Mouse (Mus musculus): ENCODE measurements around the gene Itgb1bp1. TPM values are rescaled to one million over a fixed set of nuclear protein-coding genes. Genes with fewer than 3 reads are reported as not detected.

Itgb1bp1 gene
- total RNA-seq, 1 experiment = 24.3 TPM

- Histone ChIP-seq H3K36me3 (ENCODE audit: control insufficient read depth, insufficient read depth, low read length, poor library complexity, severe bottlenecking) (peaks cover 39% of the 10 kb centered on the region), H3K27ac (ENCODE audit: insufficient read depth, low read depth, low read length, poor library complexity, severe bottlenecking) (no peak overlapping the region), H3K4me3 (ENCODE audit: insufficient read depth in 1 of 2, low read depth in 1 of 2, low read length in 2 of 2, poor library complexity in 1 of 2, severe bottlenecking in 1 of 2) (no peak overlapping the region), H3K4me1 (ENCODE audit: control insufficient read depth in 2 of 2, insufficient read depth in 2 of 2, low read length in 2 of 2, poor library complexity in 1 of 2) (no peaks in the 10 kb centered on the region), H3K9ac (ENCODE audit: insufficient read depth, low read depth, low read length, poor library complexity, severe bottlenecking) (no peak overlapping the region), H3K9me3 (ENCODE audit: control insufficient read depth, insufficient read depth, low read depth, low read length) (no peaks in the 10 kb centered on the region)
- no peak for TF ChIP-seq CHD2 (IDR thresholded peaks at IDR 0.05; ENCODE audit: low read depth, low read length)
- TF ChIP-seq ZNF384 (IDR thresholded peaks at IDR 0.05; ENCODE audit: low read depth, low read length) = no peak
- TF ChIP-seq HCFC1 (IDR thresholded peaks at IDR 0.05; ENCODE audit: borderline replicate concordance, insufficient read depth, low read length) = no peak
- TF ChIP-seq MAFK (IDR thresholded peaks at IDR 0.05; ENCODE audit: insufficient read depth, low read depth, low read length) = no peak
- no peak for TF ChIP-seq ZC3H11A (IDR thresholded peaks at IDR 0.05; ENCODE audit: borderline replicate concordance, low read depth, low read length)
- no peak for DNase-seq (ENCODE audit: low read depth, low spot score)
- in situ Hi-C loops (cut with MboI; ENCODE audit: low sequenced_read_pairs in 2 of 2, unreplicated experiment in 2 of 2) = no loop called here
These were observed 45.0 kb upstream of the Itgb1bp1 start for GRCm38 (mm10) chr12:21330961-21331576.

- peaks cover 45% of the 10 kb centered on the region for H3K36me3 ChIP-seq (ENCODE audit: control insufficient read depth, insufficient read depth, low read length, poor library complexity, severe bottlenecking)
- no peak overlapping the region for H3K27ac ChIP-seq (ENCODE audit: insufficient read depth, low read depth, low read length, poor library complexity, severe bottlenecking)
- no peaks in the 10 kb centered on the region for H3K9me3 ChIP-seq (ENCODE audit: control insufficient read depth, insufficient read depth, low read depth, low read length)
- in situ Hi-C loops (cut with MboI; ENCODE audit: low sequenced_read_pairs in 2 of 2, unreplicated experiment in 2 of 2) = loop anchor here in 1 of 2 experiments (10.0 kb wide), 1 partner anchor 55 kb away; no protein-coding TSS in a partner anchor
- TF ChIP-seq HCFC1 (IDR thresholded peaks at IDR 0.05; ENCODE audit: borderline replicate concordance, insufficient read depth, low read length) (no peak), ZC3H11A (IDR thresholded peaks at IDR 0.05; ENCODE audit: borderline replicate concordance, low read depth, low read length) (no peak), MAFK (IDR thresholded peaks at IDR 0.05; ENCODE audit: insufficient read depth, low read depth, low read length) (no peak), CHD2 (IDR thresholded peaks at IDR 0.05; ENCODE audit: low read depth, low read length) (no peak), ZNF384 (IDR thresholded peaks at IDR 0.05; ENCODE audit: low read depth, low read length) (no peak)
- no peak overlapping the region for H3K9ac ChIP-seq (ENCODE audit: insufficient read depth, low read depth, low read length, poor library complexity, severe bottlenecking)
- H3K4me1 ChIP-seq (ENCODE audit: control insufficient read depth in 2 of 2, insufficient read depth in 2 of 2, low read length in 2 of 2, poor library complexity in 1 of 2) = no peaks in the 10 kb centered on the region
- no peak for DNase-seq (ENCODE audit: low read depth, low spot score)
- no peak overlapping the region for H3K4me3 ChIP-seq (ENCODE audit: insufficient read depth in 1 of 2, low read depth in 1 of 2, low read length in 2 of 2, poor library complexity in 1 of 2, severe bottlenecking in 1 of 2)
These were observed 43.7 kb upstream of the Itgb1bp1 start for GRCm38 (mm10) chr12:21329661-21330400.

GRCm38 (mm10) chr12:21326325-21326724 lies 40.2 kb upstream of the Itgb1bp1 start:
- TF ChIP-seq CHD2 (IDR thresholded peaks at IDR 0.05; ENCODE audit: low read depth, low read length) = no peak
- no peak for TF ChIP-seq MAFK (IDR thresholded peaks at IDR 0.05; ENCODE audit: insufficient read depth, low read depth, low read length)
- no peak for TF ChIP-seq ZNF384 (IDR thresholded peaks at IDR 0.05; ENCODE audit: low read depth, low read length)
- TF ChIP-seq HCFC1 (IDR thresholded peaks at IDR 0.05; ENCODE audit: borderline replicate concordance, insufficient read depth, low read length) = no peak
- no peak for TF ChIP-seq ZC3H11A (IDR thresholded peaks at IDR 0.05; ENCODE audit: borderline replicate concordance, low read depth, low read length)
- Histone ChIP-seq H3K4me1 (ENCODE audit: control insufficient read depth in 2 of 2, insufficient read depth in 2 of 2, low read length in 2 of 2, poor library complexity in 1 of 2) (no peaks in the 10 kb centered on the region), H3K36me3 (ENCODE audit: control insufficient read depth, insufficient read depth, low read length, poor library complexity, severe bottlenecking) (peaks cover 38% of the 10 kb centered on the region), H3K27ac (ENCODE audit: insufficient read depth, low read depth, low read length, poor library complexity, severe bottlenecking) (no peak overlapping the region), H3K4me3 (ENCODE audit: insufficient read depth in 1 of 2, low read depth in 1 of 2, low read length in 2 of 2, poor library complexity in 1 of 2, severe bottlenecking in 1 of 2) (no peak overlapping the region), H3K9ac (ENCODE audit: insufficient read depth, low read depth, low read length, poor library complexity, severe bottlenecking) (no peak overlapping the region), H3K9me3 (ENCODE audit: control insufficient read depth, insufficient read depth, low read depth, low read length) (no peaks in the 10 kb centered on the region)
- in situ Hi-C loops (cut with MboI; ENCODE audit: low sequenced_read_pairs in 2 of 2, unreplicated experiment in 2 of 2) = loop anchor here in 1 of 2 experiments (10.0 kb wide), 1 partner anchor 58 kb away; no protein-coding TSS in a partner anchor
- no peak for DNase-seq (ENCODE audit: low read depth, low spot score)

- TF ChIP-seq ZNF384 (IDR thresholded peaks at IDR 0.05; ENCODE audit: low read depth, low read length) (no peak), CHD2 (IDR thresholded peaks at IDR 0.05; ENCODE audit: low read depth, low read length) (no peak), HCFC1 (IDR thresholded peaks at IDR 0.05; ENCODE audit: borderline replicate concordance, insufficient read depth, low read length) (no peak), ZC3H11A (IDR thresholded peaks at IDR 0.05; ENCODE audit: borderline replicate concordance, low read depth, low read length) (no peak), MAFK (IDR thresholded peaks at IDR 0.05; ENCODE audit: insufficient read depth, low read depth, low read length) (no peak)
- Histone ChIP-seq H3K27ac (ENCODE audit: insufficient read depth, low read depth, low read length, poor library complexity, severe bottlenecking) (no peak overlapping the region), H3K36me3 (ENCODE audit: control insufficient read depth, insufficient read depth, low read length, poor library complexity, severe bottlenecking) (peaks cover 32% of the 10 kb centered on the region), H3K4me3 (ENCODE audit: insufficient read depth in 1 of 2, low read depth in 1 of 2, low read length in 2 of 2, poor library complexity in 1 of 2, severe bottlenecking in 1 of 2) (no peak overlapping the region), H3K4me1 (ENCODE audit: control insufficient read depth in 2 of 2, insufficient read depth in 2 of 2, low read length in 2 of 2, poor library complexity in 1 of 2) (no peaks in the 10 kb centered on the region), H3K9me3 (ENCODE audit: control insufficient read depth, insufficient read depth, low read depth, low read length) (no peaks in the 10 kb centered on the region), H3K9ac (ENCODE audit: insufficient read depth, low read depth, low read length, poor library complexity, severe bottlenecking) (no peak overlapping the region)
- DNase-seq (ENCODE audit: low read depth, low spot score) = no peak
- in situ Hi-C loops (cut with MboI; ENCODE audit: low sequenced_read_pairs in 2 of 2, unreplicated experiment in 2 of 2) = loop anchor here in 1 of 2 experiments (10.0 kb wide), 1 partner anchor 60 kb away; no protein-coding TSS in a partner anchor
These were observed 39.2 kb upstream of the Itgb1bp1 start for GRCm38 (mm10) chr12:21325266-21325665.
